Mouse (Mus musculus) bone marrow, adult 2 months (tissue): ENCODE results near the gene Kif2c. TPM values are rescaled to one million over a fixed set of nuclear protein-coding genes. Genes with fewer than 3 reads are reported as not detected.

Source experiments
- H3K27ac ChIP-seq: fragments of 200-500 bp; 2 replicates; pipeline ENCODE4 v1.5.1; 2012; ENCODE audit warnings: low read depth, mild to moderate bottlenecking, control low read depth, inconsistent platforms, low read length; ENCODE audit not compliant: control insufficient read depth, poor library complexity, insufficient read depth
- H3K4me1 ChIP-seq: fragments of 200-500 bp; 2 replicates; pipeline ENCODE4 v1.6.1; 2011; ENCODE audit warnings: low read length; ENCODE audit not compliant: control insufficient read depth, insufficient read depth
- H3K4me3 ChIP-seq: fragments of 200-500 bp; replicated peaks from 2 replicates; pipeline ENCODE3; 2011; ENCODE audit warnings: mild to moderate bottlenecking, low read depth, low read length, control low read depth; ENCODE audit not compliant: control insufficient read depth
- CTCF ChIP-seq: fragments of 200-500 bp; IDR thresholded peaks from 2 replicates; pipeline ENCODE4 v1.5.1; 2011; ENCODE audit warnings: low read length, control low read depth; ENCODE audit not compliant: control insufficient read depth, insufficient read depth
- POLR2A ChIP-seq: fragments of 200-500 bp; IDR thresholded peaks from 2 replicates; pipeline ENCODE4 v1.6.1; 2011; ENCODE audit warnings: low read depth, mild to moderate bottlenecking, control low read depth, low read length, borderline replicate concordance; ENCODE audit not compliant: control insufficient read depth
- WGBS: fragments of 180-500 bp; shearing (Covaris S2); methylation state at CpG from one replicate; pipeline ENCODE4 v1.1.7; 2018; 5-methylcytosine and 5-hydroxymethylcytosine counted together
- polyA plus RNA-seq: library from polyadenylated mRNA; stranded (reverse); fragments of >200 nt; gene quantifications from 2 replicates; pipeline ENCODE4 v1.2.4, GENCODE M21; 2011; ENCODE audit warnings: low replicate concordance; ENCODE audit not compliant: missing spikeins, insufficient read depth, insufficient read length

The Kif2c gene
- polyA plus RNA-seq, 1 experiment, result 33.6 TPM

- 71% methylated on average over 6 of the region's 6 CpGs for WGBS
- Histone ChIP-seq H3K27ac (no peak overlapping the region), H3K4me3 (no peak overlapping the region), H3K4me1 (no peaks in the 10 kb centered on the region)
- TF ChIP-seq CTCF (no peak), POLR2A (no peak)
These were observed 32.9 kb downstream of the Kif2c start for GRCm38 (mm10) chr4:117149291-117150211.

GRCm38 (mm10) chr4:117148815-117149214, 33.6 kb downstream of the Kif2c start:
- Histone ChIP-seq H3K4me3 (no peak overlapping the region), H3K4me1 (no peaks in the 10 kb centered on the region), H3K27ac (no peak overlapping the region)
- TF ChIP-seq CTCF, result no peak
- TF ChIP-seq POLR2A, result no peak
- 89% methylated on average over 24 of the region's 24 CpGs for WGBS

GRCm38 (mm10) chr4:117148047-117148713, 34.3 kb downstream of the Kif2c start:
- TF ChIP-seq CTCF, result no peak
- Histone ChIP-seq H3K4me3 (no peak overlapping the region), H3K27ac (no peak overlapping the region), H3K4me1 (no peaks in the 10 kb centered on the region)
- 85% methylated on average over 18 of the region's 18 CpGs for WGBS

- H3K4me1 ChIP-seq, result no peaks in the 10 kb centered on the region
- H3K4me3 ChIP-seq, result no peak overlapping the region
- no peak for TF ChIP-seq POLR2A
- peak; percentile 92 for TF ChIP-seq CTCF
- no peak overlapping the region for H3K27ac ChIP-seq
- 46% methylated on average over 15 of the region's 15 CpGs for WGBS
These were observed 36.3 kb downstream of the Kif2c start for GRCm38 (mm10) chr4:117146176-117146575.

- WGBS, result 93% methylated on average over 13 of the region's 13 CpGs
- no peaks in the 10 kb centered on the region for H3K4me1 ChIP-seq
- no peak for TF ChIP-seq CTCF
- TF ChIP-seq POLR2A, result no peak
- H3K4me3 ChIP-seq, result no peak overlapping the region
- H3K27ac ChIP-seq, result no peak overlapping the region
These were observed 37.2 kb downstream of the Kif2c start for GRCm38 (mm10) chr4:117145248-117145647.

- 80% methylated on average over 7 of the region's 7 CpGs for whole genome bisulfite sequencing
- TF ChIP-seq CTCF (no peak), POLR2A (no peak)
- no peak overlapping the region for H3K4me3 ChIP-seq
- no peak overlapping the region for H3K27ac ChIP-seq
- no peaks in the 10 kb centered on the region for H3K4me1 ChIP-seq
These were observed 39.4 kb downstream of the Kif2c start for GRCm38 (mm10) chr4:117143023-117143422.

GRCm38 (mm10) chr4:117140613-117141012, 41.8 kb downstream of the Kif2c start:
- Histone ChIP-seq H3K27ac (no peak overlapping the region), H3K4me3 (no peak overlapping the region), H3K4me1 (peaks cover 2% of the 10 kb centered on the region)
- TF ChIP-seq CTCF (no peak), POLR2A (no peak)
- 33% methylated on average over 4 of the region's 4 CpGs for WGBS

- TF ChIP-seq POLR2A, result no peak
- peak; percentile 81 for TF ChIP-seq CTCF
- no peak overlapping the region for H3K4me3 ChIP-seq
- H3K4me1 ChIP-seq, result peaks cover 4% of the 10 kb centered on the region
- WGBS, result under 1% methylated on average over 2 of the region's 2 CpGs
- H3K27ac ChIP-seq, result no peak overlapping the region
These were observed 43.2 kb downstream of the Kif2c start for GRCm38 (mm10) chr4:117139217-117139612.

- no peak overlapping the region for H3K4me3 ChIP-seq
- H3K27ac ChIP-seq, result no peak overlapping the region
- 69% methylated on average over 16 of the region's 17 CpGs for WGBS
- TF ChIP-seq POLR2A (no peak), CTCF (no peak)
- H3K4me1 ChIP-seq, result peaks cover 4% of the 10 kb centered on the region
These were observed 43.9 kb downstream of the Kif2c start for GRCm38 (mm10) chr4:117138295-117139216.
